Mouse (Mus musculus) cortical plate, adult 2 months (tissue): Measurements from ENCODE around the gene Ralgapa2.

ENCODE experiments used
- CTCF ChIP-seq: fragments of 200-500 bp; IDR thresholded peaks from 2 replicates; pipeline ENCODE4 v1.5.1; 2011; ENCODE audit warnings: mild to moderate bottlenecking, control low read depth, low read length; ENCODE audit not compliant: insufficient read depth; ENCODE audit errors: extremely low read depth
- POLR2A ChIP-seq: fragments of 200-500 bp; IDR thresholded peaks from 2 replicates; pipeline ENCODE4 v1.6.1; 2011; ENCODE audit warnings: mild to moderate bottlenecking, low read length, control low read depth; ENCODE audit not compliant: insufficient read depth; ENCODE audit errors: extremely low read depth

DNA sequence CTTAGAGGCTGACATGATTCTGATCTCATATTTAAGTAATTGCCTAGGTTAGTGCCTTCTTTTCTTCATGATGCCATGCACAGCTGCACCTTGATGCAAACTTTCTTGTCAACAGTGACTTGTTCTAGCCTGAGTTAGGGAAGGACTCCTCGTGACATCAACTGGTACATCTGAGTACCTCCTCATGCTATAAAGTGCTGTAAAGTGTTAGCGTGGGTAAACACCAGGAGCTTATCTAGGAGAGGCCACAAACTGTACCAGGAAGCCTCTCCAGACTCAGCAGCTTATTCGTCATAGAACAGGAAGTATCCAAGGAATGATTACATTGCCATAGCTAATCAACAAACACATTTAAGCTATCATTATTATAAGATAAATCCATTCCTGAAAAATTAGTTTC is 23.9 kb downstream of the Ralgapa2 start:
- TF ChIP-seq CTCF: no peak
- no peak for TF ChIP-seq POLR2A
